Mouse (Mus musculus) naive thymus-derived CD4-positive, alpha-beta T cell, adult 2 months (primary cell): Measurements from ENCODE around the gene Mob3b.

ENCODE experiments used
- DNase-seq: peaks from one replicate; pipeline ENCODE4 v3.0.0-alpha.2; 2011; ENCODE audit warnings: low read depth

Mob3b gene

GRCm38 (mm10) chr4:35005068-35005769 lies 152.1 kb downstream of the Mob3b start:
- no peak for DNase-seq

- DNase-seq, result peak; percentile 26
Observed at GRCm38 (mm10) chr4:35004473-35004872, 152.8 kb downstream of the Mob3b start.

DNA sequence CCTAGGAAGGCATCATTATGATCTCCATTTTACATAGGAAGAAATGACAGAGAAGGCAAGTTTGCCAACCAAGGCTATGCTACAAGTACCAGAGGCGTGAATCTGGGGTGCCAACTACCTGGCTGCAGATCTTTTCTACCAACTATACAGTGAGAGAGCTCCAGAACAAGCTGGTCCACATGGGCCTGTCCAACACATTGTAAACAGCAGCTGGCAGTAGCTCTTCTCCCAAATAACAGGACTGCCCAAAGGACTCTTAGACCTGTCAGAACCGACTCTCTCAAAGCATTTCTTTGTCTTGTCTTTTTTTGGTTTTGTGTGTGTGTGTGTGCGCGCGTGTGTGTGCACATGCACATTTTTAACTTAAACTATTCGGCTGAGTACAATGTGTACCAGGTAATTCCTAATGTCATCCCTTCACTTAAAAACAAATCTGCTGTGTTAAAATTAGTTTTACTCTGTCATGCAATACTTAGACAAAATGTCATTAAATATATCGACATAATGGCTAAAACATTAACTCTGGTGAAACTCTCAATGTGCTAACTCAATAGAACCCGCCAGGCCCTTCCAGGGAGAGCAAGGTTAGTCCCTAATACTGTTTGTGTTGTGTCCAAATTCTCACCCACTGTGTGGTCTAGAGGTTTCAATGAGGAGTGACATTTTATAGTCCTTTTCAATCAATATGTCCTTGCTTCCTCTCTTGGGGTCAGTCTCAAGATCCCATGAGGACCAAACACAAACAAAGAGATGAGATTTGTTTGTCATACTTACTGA lies 153.5 kb downstream of the Mob3b start:
- DNase-seq, result no peak

DNA sequence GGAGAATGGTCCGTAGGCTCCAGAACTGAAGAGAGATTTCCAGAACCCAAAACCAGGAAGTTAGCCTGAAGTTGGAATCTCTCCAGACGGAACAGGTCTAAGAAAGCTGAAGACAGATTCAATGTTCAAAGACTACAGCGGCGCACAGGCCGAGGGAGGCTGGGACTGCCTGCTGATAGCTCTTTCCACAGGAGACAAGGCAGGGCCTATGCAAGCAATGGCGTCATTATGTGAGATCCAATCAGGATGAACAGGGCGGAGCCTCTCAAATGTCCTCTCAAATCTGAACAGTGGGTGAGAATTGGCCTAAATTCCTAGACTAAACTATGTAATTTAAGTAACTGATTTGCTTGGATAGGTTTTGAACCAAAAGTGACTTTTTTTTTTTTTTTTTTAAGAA lies 160.7 kb downstream of the Mob3b start:
- no peak for DNase-seq

- no peak for DNase-seq
Observed at GRCm38 (mm10) chr4:34993639-34993975, 163.7 kb downstream of the Mob3b start.

DNA sequence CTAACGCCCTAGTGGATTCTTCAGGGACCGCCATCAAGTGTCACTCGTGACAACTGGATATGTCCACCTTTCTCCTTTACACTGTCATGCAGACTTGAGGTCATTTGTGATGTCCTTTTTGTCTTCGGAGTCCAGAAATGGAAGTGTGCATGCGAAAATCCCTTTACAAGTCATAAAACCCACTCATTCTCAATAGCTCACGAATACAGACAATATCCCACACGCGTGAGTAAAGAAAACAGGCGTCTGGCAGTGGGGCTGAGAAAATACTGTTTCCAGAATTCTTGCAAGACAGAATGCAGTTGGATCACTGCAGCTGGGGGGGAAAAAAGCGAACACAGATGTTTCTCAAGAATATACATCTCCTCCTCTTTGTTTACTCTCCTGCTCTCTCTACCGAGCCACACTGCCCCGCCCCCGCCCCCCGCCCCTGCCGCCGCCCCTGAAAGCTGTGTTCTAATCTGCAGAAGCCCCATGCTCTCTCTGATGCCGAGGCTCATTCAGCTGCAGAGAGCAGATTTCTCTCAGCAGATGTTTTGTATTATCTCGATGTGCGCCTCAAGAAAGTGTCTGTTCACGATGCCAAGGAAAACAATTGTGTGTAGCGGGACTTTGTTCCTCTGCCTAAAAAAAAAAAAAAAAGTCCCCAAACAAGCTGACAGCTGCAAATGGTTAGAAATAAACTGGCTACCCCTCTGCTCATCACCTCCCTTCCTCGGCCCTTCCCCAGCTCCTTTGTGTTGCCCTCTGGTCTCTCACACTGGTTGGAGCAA lies 164.2 kb downstream of the Mob3b start:
- no peak for DNase-seq

- no peak for DNase-seq
Observed at GRCm38 (mm10) chr4:34991891-34992865, 165.1 kb downstream of the Mob3b start.

DNA sequence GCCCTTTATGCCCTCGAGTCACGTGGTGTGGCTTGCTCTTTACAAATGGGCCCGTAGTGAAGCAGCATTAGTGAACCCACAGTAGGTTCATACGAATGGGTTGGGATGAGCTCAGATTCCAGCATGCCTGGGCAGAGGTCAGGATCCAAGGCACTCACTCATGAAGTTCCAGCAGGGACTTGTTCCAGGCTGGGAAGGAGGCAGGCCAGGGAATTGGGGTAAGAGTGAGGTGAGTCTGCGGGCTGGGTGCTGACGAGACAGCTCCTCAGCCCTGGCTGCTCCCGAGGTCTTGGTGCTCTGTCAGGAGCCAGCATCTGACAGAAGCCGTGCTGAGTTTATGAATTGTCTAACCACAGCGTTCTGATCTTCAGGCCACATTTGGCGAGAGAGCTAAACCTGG lies 166.2 kb downstream of the Mob3b start:
- DNase-seq, result no peak

- no peak for DNase-seq
Observed at GRCm38 (mm10) chr4:34990659-34991058, 166.6 kb downstream of the Mob3b start.

DNA sequence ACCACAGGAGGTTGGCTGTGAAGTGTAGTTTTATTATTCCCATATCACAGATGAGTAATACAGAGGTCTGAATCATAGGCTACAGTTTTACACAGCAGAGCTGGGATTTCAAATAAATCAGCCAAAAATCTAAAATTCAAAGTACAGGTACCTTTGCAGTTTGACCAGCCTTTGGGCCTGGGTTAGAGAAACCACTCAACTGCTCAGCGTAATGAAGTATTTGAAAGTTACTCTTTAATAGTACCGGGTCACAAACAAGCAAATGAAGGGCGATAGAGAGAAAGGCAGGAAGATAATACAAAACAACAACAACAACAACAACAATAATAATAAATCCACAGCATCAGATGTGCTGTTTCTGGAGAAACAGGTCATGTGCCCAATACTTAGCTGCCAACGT lies 169.7 kb downstream of the Mob3b start:
- DNase-seq, result no peak

DNA sequence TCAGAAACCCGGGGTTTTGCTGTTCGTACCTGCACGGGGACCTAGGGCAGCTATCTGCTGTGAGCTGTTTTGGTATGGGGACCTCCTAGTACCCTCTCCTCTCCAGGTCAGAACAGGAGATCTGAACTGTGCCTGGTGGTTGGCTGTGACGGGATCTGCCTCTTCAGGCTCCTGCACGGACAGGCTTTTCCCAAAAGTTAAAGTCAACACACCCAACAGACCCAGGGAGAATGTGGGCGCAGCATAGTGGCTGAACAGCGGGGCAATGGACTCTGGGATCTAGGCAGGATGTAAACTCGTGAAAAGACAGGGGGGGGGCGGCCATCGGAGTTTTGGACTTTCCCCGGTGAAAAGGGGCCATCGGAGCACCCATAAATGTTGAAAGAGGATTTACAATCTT lies 170.2 kb downstream of the Mob3b start:
- no peak for DNase-seq

DNA sequence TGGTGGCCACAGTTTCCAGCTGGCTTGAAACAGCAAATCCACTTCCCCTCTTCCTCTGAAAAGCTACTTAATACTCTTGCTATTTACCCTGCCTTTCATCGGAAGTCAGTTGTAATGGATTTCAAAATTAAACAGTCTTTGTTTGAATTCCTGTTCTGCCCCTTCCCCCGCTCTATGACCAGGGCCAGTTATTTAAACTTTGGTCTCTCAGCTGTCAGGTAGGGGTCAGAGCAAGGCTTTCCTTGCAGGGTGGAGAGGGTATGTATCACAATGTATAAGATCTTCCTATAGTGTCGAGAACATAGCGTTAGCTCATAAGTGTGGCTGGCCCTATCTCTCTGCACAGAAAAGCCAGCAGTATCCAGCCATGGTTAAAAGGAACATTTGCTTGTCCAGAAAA lies 170.6 kb downstream of the Mob3b start:
- no peak for DNase-seq

GRCm38 (mm10) chr4:34984377-34984776 lies 172.9 kb downstream of the Mob3b start:
- DNase-seq, result no peak

DNA sequence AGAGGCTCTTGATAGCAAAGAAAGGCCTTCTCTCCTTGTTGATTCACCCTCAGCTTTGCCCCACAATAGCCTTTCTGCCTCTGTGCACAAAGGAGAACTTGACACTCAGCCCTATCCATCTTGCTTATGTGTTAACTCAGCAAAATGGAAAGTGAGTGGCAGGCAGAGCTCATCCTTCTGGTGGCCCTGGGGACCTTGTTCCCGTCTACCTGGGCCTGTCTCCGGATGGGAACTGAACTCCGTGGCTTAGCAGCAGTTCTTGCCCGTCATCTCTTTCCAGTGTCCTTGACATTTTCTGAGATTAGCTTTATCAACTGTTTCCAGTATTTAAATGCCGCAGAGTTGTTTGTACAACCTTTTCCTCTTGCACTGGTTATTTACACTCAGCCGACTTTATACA lies 173.8 kb downstream of the Mob3b start:
- no peak for DNase-seq

- no peak for DNase-seq
Observed at GRCm38 (mm10) chr4:34981301-34982172, 175.7 kb downstream of the Mob3b start.

DNA sequence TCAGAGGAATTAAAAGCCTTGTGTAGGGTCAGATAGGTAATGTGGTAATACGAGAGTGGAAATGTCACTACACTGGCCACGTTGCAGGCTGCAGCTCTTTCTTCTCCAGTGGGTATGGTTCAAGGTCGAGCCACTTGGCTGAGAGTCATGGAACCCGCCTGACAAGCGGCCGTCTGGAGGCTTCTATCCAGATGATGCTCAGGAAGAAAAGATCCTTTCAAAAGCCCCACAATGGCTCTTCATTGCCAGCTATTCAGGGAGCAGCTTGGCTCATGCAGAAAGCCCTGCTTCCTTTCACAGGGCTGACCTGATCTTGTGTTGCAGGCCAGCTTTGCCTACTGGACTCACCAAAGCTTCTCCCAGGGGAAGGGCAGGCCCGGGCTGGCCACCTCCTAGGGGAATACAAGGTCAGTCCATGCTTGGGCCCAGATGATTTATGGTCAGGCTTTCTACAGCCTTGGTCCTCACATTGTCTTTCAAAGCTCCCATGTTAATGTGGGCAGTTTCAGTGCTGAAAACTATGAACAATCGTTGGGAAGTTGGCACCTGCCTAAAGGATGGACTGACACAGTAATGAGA lies 176.7 kb downstream of the Mob3b start:
- no peak for DNase-seq

GRCm38 (mm10) chr4:34976916-34977702 lies 180.2 kb downstream of the Mob3b start:
- no peak for DNase-seq

DNA sequence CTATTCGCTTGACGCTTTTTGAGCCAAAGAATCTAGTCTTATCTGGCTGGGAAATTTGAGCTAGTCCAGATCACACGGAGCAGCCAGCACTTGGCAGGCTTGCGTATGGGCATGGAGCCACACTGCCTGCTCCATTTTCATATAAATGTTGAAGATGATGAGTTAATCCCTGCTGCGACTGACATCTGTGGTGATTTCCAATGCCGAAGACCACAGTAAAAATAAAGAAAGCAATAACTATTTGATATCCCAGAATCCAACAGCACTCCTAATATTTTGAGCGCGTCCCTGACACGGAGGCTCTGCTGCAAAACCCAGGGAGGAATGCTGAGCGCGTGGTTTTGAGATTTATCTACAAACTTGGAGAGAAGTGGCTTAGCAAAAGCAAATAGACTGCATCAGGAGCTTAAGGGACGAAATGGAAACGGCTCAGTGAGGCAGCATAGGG lies 180.9 kb downstream of the Mob3b start:
- DNase-seq, result no peak

GRCm38 (mm10) chr4:34974795-34975194 lies 182.5 kb downstream of the Mob3b start:
- DNase-seq, result no peak

- no peak for DNase-seq
Observed at GRCm38 (mm10) chr4:34967541-34967940, 189.7 kb downstream of the Mob3b start.
